Mouse (Mus musculus): ENCODE results near the gene Slc16a6. TPM values are rescaled to one million over a fixed set of nuclear protein-coding genes. Genes with fewer than 3 reads are reported as not detected.

The Slc16a6 gene
- total and polyA plus RNA-seq, 2 experiments: 1.4 to 2.2 TPM

- no peak for DNase-seq (ENCODE audit: extremely low read depth, low read depth, low spot score)
- no peaks in the 10 kb centered on the region for H3K27me3 ChIP-seq (ENCODE audit: control insufficient read depth, insufficient read depth, low read length)
- H3K27ac ChIP-seq (replicated peaks; ENCODE audit: insufficient read depth, low read depth, low read length): no peak overlapping the region
- H3K9ac ChIP-seq (ENCODE audit: low read depth, low read length): no peak overlapping the region
- TF ChIP-seq CTCF (IDR thresholded peaks at IDR 0.05; ENCODE audit: low read depth, low read length): no peak
- no peak for TF ChIP-seq POLR2A (IDR thresholded peaks at IDR 0.05; ENCODE audit: extremely low read depth, insufficient read depth, low read length)
- no peaks in the 10 kb centered on the region for H3K36me3 ChIP-seq (ENCODE audit: control insufficient read depth, insufficient read depth, low read length)
- no peaks in the 10 kb centered on the region for H3K79me2 ChIP-seq (ENCODE audit: control insufficient read depth, insufficient read depth, low read length)
- peaks cover 25% of the 10 kb centered on the region for H3K4me1 ChIP-seq (ENCODE audit: control insufficient read depth, insufficient read depth, low read length)
- no peak overlapping the region for H3K4me3 ChIP-seq (ENCODE audit: insufficient read depth, low read depth, low read length)
- WGBS: 92% methylated on average over 4 of the region's 4 CpGs
Measured at GRCm38 (mm10) chr11:109491844-109492243, 18.4 kb upstream of the Slc16a6 start.

DNA sequence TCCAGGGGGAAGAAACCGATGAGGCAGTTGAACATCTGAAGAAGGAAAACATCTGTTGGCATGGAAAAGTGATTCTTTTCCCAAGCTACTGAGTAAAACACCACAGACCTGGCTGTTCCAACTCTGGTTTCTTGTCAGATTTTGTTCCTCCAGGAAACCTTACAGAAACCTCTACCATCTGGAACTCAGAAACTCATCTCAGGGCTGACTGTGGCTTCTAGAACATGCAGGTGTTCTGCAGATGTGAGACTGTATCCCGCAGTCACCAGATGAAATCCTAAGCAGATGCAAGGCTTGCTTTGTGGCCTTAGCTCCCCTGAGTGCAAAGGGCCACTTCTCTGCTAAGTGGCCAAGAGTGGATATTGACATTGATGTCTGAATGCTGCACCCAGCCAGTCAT, 16.4 kb upstream of the Slc16a6 start:
- Histone ChIP-seq H3K4me1 (ENCODE audit: control insufficient read depth, insufficient read depth, low read length) (peaks cover 28% of the 10 kb centered on the region), H3K27ac (replicated peaks; ENCODE audit: insufficient read depth, low read depth, low read length) (no peak overlapping the region), H3K4me3 (ENCODE audit: insufficient read depth, low read depth, low read length) (no peak overlapping the region), H3K79me2 (ENCODE audit: control insufficient read depth, insufficient read depth, low read length) (no peaks in the 10 kb centered on the region), H3K9ac (ENCODE audit: low read depth, low read length) (no peak overlapping the region), H3K36me3 (ENCODE audit: control insufficient read depth, insufficient read depth, low read length) (no peaks in the 10 kb centered on the region), H3K27me3 (ENCODE audit: control insufficient read depth, insufficient read depth, low read length) (no peaks in the 10 kb centered on the region)
- DNase-seq (ENCODE audit: extremely low read depth, low read depth, low spot score): no peak
- WGBS: 97% methylated on average over 2 of the region's 2 CpGs
- no peak for TF ChIP-seq CTCF (IDR thresholded peaks at IDR 0.05; ENCODE audit: low read depth, low read length)
- no peak for TF ChIP-seq POLR2A (IDR thresholded peaks at IDR 0.05; ENCODE audit: extremely low read depth, insufficient read depth, low read length)

DNA sequence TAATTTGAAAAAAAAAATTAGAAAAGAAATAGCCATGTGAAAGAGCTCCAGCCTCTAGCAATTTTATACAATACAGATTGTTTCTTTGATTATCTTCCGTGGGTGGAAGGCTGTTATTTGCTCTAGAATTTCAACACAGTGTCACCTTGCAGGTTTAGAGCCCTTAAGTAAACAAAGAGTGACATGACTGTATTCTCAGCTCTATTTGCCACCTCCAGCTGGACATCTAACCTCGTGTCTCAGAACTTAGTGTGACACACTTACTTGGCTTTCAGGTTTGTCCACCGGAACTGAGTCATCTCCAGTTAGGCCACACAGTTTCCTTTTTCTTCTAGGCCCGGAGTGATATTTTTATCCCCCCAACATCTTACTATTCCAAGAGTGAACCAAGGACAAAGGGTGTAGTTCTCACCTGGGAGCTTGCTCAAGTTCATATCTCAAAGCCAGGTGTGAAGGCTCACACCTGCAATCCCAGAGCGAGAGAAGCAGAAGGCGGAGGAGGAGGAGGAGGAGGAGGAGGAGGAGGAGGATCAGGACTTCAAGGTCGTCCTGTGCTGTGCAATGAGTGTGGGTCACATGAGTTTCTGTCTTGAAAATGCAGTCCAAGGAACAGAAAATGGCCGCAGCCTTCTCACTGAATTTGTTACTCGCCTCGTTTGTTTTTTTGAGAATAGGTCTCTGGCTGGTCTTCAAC, 14.7 kb upstream of the Slc16a6 start:
- TF ChIP-seq CTCF (IDR thresholded peaks at IDR 0.05; ENCODE audit: low read depth, low read length) (no peak), POLR2A (IDR thresholded peaks at IDR 0.05; ENCODE audit: extremely low read depth, insufficient read depth, low read length) (no peak)
- peaks cover 23% of the 10 kb centered on the region for H3K4me1 ChIP-seq (ENCODE audit: control insufficient read depth, insufficient read depth, low read length)
- no peak overlapping the region for H3K4me3 ChIP-seq (ENCODE audit: insufficient read depth, low read depth, low read length)
- H3K27me3 ChIP-seq (ENCODE audit: control insufficient read depth, insufficient read depth, low read length): no peaks in the 10 kb centered on the region
- peak overlapping the region; percentile 71 for H3K27ac ChIP-seq (replicated peaks; ENCODE audit: insufficient read depth, low read depth, low read length)
- H3K36me3 ChIP-seq (ENCODE audit: control insufficient read depth, insufficient read depth, low read length): no peaks in the 10 kb centered on the region
- peak; percentile 91 for DNase-seq (ENCODE audit: extremely low read depth, low read depth, low spot score)
- WGBS: 27% methylated on average over 10 of the region's 10 CpGs
- no peak overlapping the region for H3K9ac ChIP-seq (ENCODE audit: low read depth, low read length)
- H3K79me2 ChIP-seq (ENCODE audit: control insufficient read depth, insufficient read depth, low read length): no peaks in the 10 kb centered on the region

DNA sequence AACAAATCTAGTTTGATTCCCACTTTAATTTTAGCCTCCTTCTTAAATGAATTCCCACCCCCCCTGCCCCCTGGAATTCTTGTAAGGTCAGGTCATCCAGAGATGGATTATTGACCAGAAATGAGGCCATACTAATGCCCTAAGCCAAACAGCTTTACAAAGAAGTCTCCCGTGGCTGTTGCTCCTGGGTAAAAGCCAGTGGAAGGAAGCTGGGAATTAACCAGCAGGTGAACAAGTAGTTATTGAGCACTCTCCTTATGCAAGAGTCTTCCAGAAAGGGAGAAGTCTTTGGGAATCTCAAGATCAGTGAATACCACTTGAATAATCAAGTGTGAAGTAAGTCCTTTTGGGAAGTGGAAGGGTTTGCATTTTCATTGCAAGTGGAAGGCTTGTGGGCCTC, 13.7 kb upstream of the Slc16a6 start:
- Histone ChIP-seq H3K4me3 (ENCODE audit: insufficient read depth, low read depth, low read length) (no peak overlapping the region), H3K27ac (replicated peaks; ENCODE audit: insufficient read depth, low read depth, low read length) (peak overlapping the region; percentile 51)
- 24% methylated on average over 1 of the region's 1 CpGs for WGBS

GRCm38 (mm10) chr11:109485398-109486045, 12.1 kb upstream of the Slc16a6 start:
- peaks cover 23% of the 10 kb centered on the region for H3K4me1 ChIP-seq (ENCODE audit: control insufficient read depth, insufficient read depth, low read length)
- DNase-seq (ENCODE audit: extremely low read depth, low read depth, low spot score): peak; percentile 97
- H3K9ac ChIP-seq (ENCODE audit: low read depth, low read length): peak overlapping the region; percentile 13; the same call in 1 of the 2 replicates
- 0 out of 2 replicates have a peak overlapping the region, but pooled peaks have one; percentile 2 for H3K4me3 ChIP-seq (ENCODE audit: insufficient read depth, low read depth, low read length)
- no peaks in the 10 kb centered on the region for H3K79me2 ChIP-seq (ENCODE audit: control insufficient read depth, insufficient read depth, low read length)
- peak overlapping the region; percentile 61 for H3K27ac ChIP-seq (replicated peaks; ENCODE audit: insufficient read depth, low read depth, low read length)
- TF ChIP-seq CTCF (IDR thresholded peaks at IDR 0.05; ENCODE audit: low read depth, low read length) (no peak), POLR2A (IDR thresholded peaks at IDR 0.05; ENCODE audit: extremely low read depth, insufficient read depth, low read length) (no peak)
- no peaks in the 10 kb centered on the region for H3K36me3 ChIP-seq (ENCODE audit: control insufficient read depth, insufficient read depth, low read length)
- H3K27me3 ChIP-seq (ENCODE audit: control insufficient read depth, insufficient read depth, low read length): no peaks in the 10 kb centered on the region
- WGBS: 23% methylated on average over 15 of the region's 15 CpGs

More for the DNA sequence above, 13.7 kb upstream of the Slc16a6 start:
- TF ChIP-seq CTCF (IDR thresholded peaks at IDR 0.05; ENCODE audit: low read depth, low read length) (no peak), POLR2A (IDR thresholded peaks at IDR 0.05; ENCODE audit: extremely low read depth, insufficient read depth, low read length) (no peak)
- no peaks in the 10 kb centered on the region for H3K79me2 ChIP-seq (ENCODE audit: control insufficient read depth, insufficient read depth, low read length)
- H3K27me3 ChIP-seq (ENCODE audit: control insufficient read depth, insufficient read depth, low read length): no peaks in the 10 kb centered on the region
- H3K36me3 ChIP-seq (ENCODE audit: control insufficient read depth, insufficient read depth, low read length): no peaks in the 10 kb centered on the region
- DNase-seq (ENCODE audit: extremely low read depth, low read depth, low spot score): no peak
- peaks cover 23% of the 10 kb centered on the region for H3K4me1 ChIP-seq (ENCODE audit: control insufficient read depth, insufficient read depth, low read length)
- H3K9ac ChIP-seq (ENCODE audit: low read depth, low read length): no peak overlapping the region

DNA sequence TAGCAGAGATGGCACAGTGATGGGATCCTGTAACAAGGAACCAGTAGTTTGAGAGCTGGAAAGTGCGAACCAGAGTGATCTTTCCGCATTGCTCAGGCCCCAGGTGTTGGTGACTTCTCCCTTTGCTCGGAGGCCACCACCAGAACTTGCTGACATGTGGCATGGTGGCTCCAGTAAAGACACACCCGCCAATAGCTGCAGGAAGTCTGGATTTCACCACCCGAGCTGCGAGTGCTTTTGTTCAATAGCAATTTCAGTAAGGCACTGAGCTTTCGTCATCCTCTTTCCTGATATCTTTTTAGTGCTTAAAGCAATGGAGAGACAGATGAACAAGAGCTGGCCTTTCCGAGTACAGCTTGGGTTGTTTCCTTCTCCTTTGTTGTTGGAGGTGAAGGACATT, 7.0 kb upstream of the Slc16a6 start:
- TF ChIP-seq POLR2A (IDR thresholded peaks at IDR 0.05; ENCODE audit: extremely low read depth, insufficient read depth, low read length) (no peak), CTCF (IDR thresholded peaks at IDR 0.05; ENCODE audit: low read depth, low read length) (no peak)
- Histone ChIP-seq H3K27me3 (ENCODE audit: control insufficient read depth, insufficient read depth, low read length) (no peaks in the 10 kb centered on the region), H3K27ac (replicated peaks; ENCODE audit: insufficient read depth, low read depth, low read length) (no peak overlapping the region), H3K36me3 (ENCODE audit: control insufficient read depth, insufficient read depth, low read length) (no peaks in the 10 kb centered on the region), H3K4me3 (ENCODE audit: insufficient read depth, low read depth, low read length) (no peak overlapping the region), H3K4me1 (ENCODE audit: control insufficient read depth, insufficient read depth, low read length) (peaks cover 11% of the 10 kb centered on the region), H3K79me2 (ENCODE audit: control insufficient read depth, insufficient read depth, low read length) (peaks cover 4% of the 10 kb centered on the region), H3K9ac (ENCODE audit: low read depth, low read length) (no peak overlapping the region)
- WGBS: 73% methylated on average over 8 of the region's 8 CpGs
- no peak for DNase-seq (ENCODE audit: extremely low read depth, low read depth, low spot score)

Measured in liver, adult 2 months (tissue).